Mouse (Mus musculus): Measurements from ENCODE around the gene Olfr819.
"Not testable (repeated sequence)": the region's sequence is repeated elsewhere in the genome, so short reads cannot be mapped to it uniquely, and the experiment has no call there.

DNA sequence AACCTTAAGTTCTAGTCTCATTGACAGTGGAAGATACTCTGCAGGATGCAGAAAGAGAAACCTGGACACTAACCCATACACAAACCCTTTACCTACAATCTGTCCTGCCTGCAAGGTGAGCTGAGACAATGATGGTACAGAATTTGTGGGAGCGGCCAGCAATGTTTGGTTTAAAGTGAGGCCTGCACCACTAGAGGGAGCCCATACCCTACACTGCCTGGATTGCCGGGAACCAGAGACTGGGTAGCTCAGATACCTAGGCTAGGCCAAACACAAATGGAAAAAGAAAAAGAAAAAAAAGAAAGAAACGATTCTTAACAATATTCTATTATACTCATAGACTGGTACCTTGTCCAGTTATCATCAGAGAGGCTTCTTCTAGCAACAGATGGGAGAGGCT, 5.9 kb upstream of the Olfr819 start:
- not testable (repeated sequence) for TF ChIP-seq CTCF (IDR thresholded peaks at IDR 0.05; ENCODE audit: low read depth, low read length); GATA1 (IDR thresholded peaks at IDR 0.05; ENCODE audit: borderline replicate concordance, low read length); TAL1 (conservative IDR thresholded peaks at IDR 0.05; ENCODE audit: low read depth, low read length)

All from G1E (cell line).